Mouse (Mus musculus): ENCODE measurements around the gene Cflar. TPM values are rescaled to one million over a fixed set of nuclear protein-coding genes. Genes with fewer than 3 reads are reported as not detected.
"Not testable (repeated sequence)": the region's sequence is repeated elsewhere in the genome, so short reads cannot be mapped to it uniquely, and the experiment has no call there.

Cflar gene
- polyA plus RNA-seq, 1 experiment = 102 TPM

DNA sequence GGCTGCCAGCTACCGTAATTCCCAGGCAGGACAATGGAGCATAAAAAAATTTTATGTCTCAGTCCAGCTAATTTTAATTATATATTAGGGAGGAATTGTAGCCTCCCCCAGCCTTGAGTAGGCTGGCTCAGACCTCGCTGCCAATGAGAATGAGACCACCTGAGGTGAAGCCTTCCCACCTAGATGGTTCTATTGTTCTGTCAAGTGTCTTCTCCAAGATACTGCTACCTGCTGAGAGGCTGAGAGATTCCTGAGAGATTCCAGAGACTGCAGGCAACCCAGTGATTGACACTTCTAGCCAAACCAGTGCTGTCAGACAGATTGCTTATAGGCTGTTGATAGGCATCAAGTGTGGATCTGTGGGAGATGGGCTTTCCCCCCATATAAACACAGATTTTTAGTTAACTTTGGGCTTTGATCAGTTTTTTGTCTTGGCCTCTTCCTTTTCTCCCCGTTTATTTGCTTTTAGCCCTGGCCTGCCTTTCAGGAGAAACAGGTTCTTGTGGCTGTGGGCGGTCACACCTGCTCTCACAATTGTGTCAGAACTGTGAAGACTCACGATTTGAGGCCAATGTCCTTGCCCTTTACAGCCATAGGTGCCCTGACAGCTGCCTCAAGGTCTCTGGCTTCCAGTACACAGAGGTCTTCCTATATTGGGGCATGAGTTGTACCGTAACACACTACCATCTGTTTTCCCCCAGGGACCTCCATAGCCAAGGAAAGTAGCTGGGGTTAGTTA is 21.1 kb upstream of the Cflar start:
- Histone ChIP-seq H3K4me3 (ENCODE audit: insufficient read depth, low read length) (no peak overlapping the region), H3K27ac (ENCODE audit: insufficient read depth, low read depth, low read length) (no peak overlapping the region), H3K4me1 (ENCODE audit: control insufficient read depth, insufficient read depth, low read length) (peaks cover 5% of the 10 kb centered on the region)
- TF ChIP-seq CTCF (IDR thresholded peaks at IDR 0.05; ENCODE audit: low read depth, low read length) = no peak
- TF ChIP-seq POLR2A (IDR thresholded peaks at IDR 0.05; ENCODE audit: borderline replicate concordance, low read depth, low read length) = no peak

DNA sequence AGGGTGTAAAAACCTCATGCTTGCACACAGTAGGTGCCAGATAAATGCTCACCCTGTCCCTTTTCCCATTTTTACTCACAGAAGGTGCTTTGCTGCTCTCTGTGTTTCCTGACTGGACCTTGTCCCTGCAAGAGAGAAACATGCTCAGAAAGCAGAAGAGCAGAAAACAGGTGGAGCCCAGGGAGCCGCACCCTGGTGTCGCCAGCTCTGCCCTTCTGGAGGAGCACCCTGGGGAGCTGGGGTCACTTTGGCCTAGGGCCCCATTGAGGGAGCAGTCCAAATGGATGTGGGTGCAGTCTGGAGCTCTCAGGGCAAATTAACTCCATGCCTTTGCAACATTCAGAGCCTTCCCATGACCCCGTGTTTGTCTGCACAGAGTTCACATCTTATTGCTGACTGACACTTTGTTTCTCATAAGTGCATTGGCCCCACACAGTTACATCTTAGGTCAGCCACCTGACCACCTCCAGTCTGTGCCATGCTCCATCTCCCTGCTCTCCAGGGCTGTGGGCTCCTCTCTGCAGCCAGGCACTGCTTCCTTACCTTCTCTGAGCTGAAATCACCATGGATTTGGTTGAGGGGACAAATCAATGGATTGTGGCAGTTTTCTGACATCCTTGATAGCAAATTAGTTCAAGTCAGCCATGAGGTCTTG is 20.3 kb upstream of the Cflar start:
- H3K27ac ChIP-seq (ENCODE audit: insufficient read depth, low read depth, low read length); H3K4me1 ChIP-seq (ENCODE audit: control insufficient read depth, insufficient read depth, low read length); H3K4me3 ChIP-seq (ENCODE audit: insufficient read depth, low read length): not testable (repeated sequence)

DNA sequence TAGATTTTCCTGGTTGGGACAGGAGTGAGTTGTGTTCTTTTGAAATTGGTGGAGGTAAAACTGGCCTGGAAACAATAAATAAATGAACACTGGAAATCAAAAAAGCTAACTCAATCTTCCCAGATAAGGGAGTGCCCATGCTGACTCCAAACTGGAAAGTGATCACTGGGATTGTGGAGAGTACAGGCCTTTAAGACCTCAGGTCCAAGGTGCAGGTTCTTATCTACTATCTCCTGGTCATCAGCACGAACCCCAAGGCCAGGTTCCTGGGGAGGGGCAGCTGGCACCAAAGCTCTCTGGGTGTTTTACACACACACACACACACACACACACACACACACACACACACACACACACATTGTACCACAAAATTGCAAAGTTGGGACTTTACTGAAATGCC is 19.6 kb upstream of the Cflar start:
- H3K27ac ChIP-seq (ENCODE audit: insufficient read depth, low read depth, low read length); H3K4me3 ChIP-seq (ENCODE audit: insufficient read depth, low read length): not testable (repeated sequence)

DNA sequence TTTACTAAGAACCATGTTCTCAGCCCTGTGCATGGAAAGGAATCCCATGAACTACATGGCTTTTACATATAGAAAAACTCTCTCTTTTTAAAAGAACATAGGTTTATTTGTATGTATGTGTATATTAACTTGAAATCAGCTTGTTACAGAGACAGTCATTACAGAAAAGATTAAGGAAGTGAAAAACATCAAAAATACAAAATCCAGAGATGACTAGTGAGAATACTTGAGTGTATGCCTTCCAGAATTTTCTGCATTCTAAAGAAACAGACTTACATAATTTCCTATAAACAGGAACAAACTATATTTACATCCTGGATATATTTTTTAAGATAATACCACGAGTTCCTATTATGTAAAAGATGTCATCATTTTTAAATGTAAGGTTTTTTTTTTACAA is 17.6 kb upstream of the Cflar start:
- TF ChIP-seq POLR2A (IDR thresholded peaks at IDR 0.05; ENCODE audit: borderline replicate concordance, low read depth, low read length) = no peak
- no peak for TF ChIP-seq CTCF (IDR thresholded peaks at IDR 0.05; ENCODE audit: low read depth, low read length)
- no peak overlapping the region; the same call in 1 of the 2 replicates for H3K27ac ChIP-seq (ENCODE audit: insufficient read depth, low read depth, low read length)
- peaks cover 9% of the 10 kb centered on the region for H3K4me1 ChIP-seq (ENCODE audit: control insufficient read depth, insufficient read depth, low read length)
- H3K4me3 ChIP-seq (ENCODE audit: insufficient read depth, low read length) = no peak overlapping the region

More for the DNA sequence above, 19.6 kb upstream of the Cflar start:
- H3K4me1 ChIP-seq (ENCODE audit: control insufficient read depth, insufficient read depth, low read length) = not testable (repeated sequence)

DNA sequence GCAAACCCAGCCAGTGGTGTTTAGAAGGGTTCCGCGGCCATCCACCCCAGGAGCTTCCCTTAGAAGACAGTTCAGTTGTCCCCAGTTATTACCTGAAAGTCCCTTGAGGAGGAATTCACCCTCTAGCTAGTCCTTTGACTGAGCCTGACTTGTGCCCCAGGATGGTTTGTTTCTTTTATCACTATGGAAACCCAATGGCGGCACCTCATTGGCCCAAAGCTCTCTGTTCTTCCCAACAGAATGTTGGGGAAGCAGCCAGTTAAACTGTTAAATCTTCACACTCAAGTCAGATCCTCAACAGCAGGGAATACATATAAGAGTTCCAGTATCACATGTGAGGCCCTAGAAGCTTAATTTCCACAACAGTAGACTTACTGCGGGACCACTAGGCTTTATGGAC is 15.5 kb upstream of the Cflar start, which contains the start of gene Als2cr12:
Gene Als2cr12, minus strand, starts transcription at position 180 of the 400 bp plus-strand sequence.
- H3K4me3 ChIP-seq (ENCODE audit: insufficient read depth, low read length) = not testable (repeated sequence)
- Histone ChIP-seq H3K4me1 (ENCODE audit: control insufficient read depth, insufficient read depth, low read length) (peaks cover 12% of the 10 kb centered on the region), H3K27ac (ENCODE audit: insufficient read depth, low read depth, low read length) (peak within 1 kb of the TSS; percentile 17; the same call in 1 of the 2 replicates)

DNA sequence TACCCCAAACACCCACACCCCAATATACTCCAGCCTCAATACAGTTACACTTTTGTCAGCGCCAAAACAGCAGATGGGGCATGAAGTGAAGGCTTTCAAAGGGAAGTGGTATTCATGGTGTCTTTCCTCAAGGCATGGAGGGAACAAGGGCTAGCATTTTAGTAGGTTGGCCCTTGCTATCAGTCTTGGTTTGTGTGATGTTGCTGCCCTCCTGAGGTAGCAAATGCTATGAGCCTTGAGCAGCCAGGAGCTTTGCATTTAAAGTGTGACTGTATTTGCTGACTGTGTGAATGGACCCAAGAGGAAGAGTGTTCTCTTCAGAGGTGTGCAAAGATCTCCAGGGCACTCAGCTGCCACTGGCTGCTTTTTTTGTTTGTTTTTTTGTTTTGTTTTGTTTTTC is 13.7 kb upstream of the Cflar start:
- peaks cover 12% of the 10 kb centered on the region for H3K4me1 ChIP-seq (ENCODE audit: control insufficient read depth, insufficient read depth, low read length)
- not testable (repeated sequence) for H3K27ac ChIP-seq (ENCODE audit: insufficient read depth, low read depth, low read length); H3K4me3 ChIP-seq (ENCODE audit: insufficient read depth, low read length)

DNA sequence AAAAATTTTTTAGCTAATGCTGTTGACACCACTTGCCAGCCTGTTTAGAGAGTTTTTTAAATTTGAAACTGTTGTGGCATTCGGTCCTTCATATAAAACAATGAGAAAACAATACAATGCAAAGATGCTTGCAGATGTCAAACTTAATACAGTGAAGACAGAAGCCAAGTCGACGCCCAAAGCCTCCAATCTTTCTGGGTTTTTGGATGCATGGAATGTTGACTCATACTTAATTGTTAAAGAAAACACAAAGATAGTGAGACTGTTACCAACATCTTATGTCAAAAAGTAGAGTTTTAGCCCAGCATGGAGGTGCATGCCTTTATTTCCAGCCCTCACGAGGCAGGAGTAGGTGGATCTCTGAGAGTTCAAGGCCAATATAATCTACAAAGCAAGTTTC is 12.5 kb upstream of the Cflar start:
- Histone ChIP-seq H3K27ac (ENCODE audit: insufficient read depth, low read depth, low read length) (no peak overlapping the region), H3K4me1 (ENCODE audit: control insufficient read depth, insufficient read depth, low read length) (peaks cover 8% of the 10 kb centered on the region), H3K4me3 (ENCODE audit: insufficient read depth, low read length) (no peak overlapping the region)
- TF ChIP-seq CTCF (IDR thresholded peaks at IDR 0.05; ENCODE audit: low read depth, low read length) = no peak
- TF ChIP-seq POLR2A (IDR thresholded peaks at IDR 0.05; ENCODE audit: borderline replicate concordance, low read depth, low read length) = no peak

DNA sequence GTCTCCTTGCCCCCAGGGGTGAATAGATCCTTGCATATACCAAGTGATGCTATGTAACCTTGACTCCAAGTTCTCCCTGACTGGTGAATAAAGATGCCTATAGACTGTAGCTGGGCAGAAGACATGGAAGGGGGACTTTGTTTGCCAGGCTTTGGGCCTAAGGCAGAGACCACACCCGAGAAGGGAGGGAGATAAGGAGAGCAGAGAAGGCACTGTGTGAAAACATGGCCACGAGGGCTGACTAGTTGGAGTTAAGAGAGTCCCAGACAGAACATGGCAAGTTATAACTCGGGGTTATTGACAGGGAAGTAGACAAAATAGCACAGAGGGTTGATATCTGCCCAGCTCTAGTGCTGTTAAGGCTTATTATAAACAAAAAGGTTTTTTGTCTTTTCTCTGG is 11.3 kb upstream of the Cflar start:
- Histone ChIP-seq H3K4me1 (ENCODE audit: control insufficient read depth, insufficient read depth, low read length) (peaks cover 8% of the 10 kb centered on the region), H3K27ac (ENCODE audit: insufficient read depth, low read depth, low read length) (no peak overlapping the region), H3K4me3 (ENCODE audit: insufficient read depth, low read length) (no peak overlapping the region)
- no peak for TF ChIP-seq POLR2A (IDR thresholded peaks at IDR 0.05; ENCODE audit: borderline replicate concordance, low read depth, low read length)
- TF ChIP-seq CTCF (IDR thresholded peaks at IDR 0.05; ENCODE audit: low read depth, low read length) = no peak

DNA sequence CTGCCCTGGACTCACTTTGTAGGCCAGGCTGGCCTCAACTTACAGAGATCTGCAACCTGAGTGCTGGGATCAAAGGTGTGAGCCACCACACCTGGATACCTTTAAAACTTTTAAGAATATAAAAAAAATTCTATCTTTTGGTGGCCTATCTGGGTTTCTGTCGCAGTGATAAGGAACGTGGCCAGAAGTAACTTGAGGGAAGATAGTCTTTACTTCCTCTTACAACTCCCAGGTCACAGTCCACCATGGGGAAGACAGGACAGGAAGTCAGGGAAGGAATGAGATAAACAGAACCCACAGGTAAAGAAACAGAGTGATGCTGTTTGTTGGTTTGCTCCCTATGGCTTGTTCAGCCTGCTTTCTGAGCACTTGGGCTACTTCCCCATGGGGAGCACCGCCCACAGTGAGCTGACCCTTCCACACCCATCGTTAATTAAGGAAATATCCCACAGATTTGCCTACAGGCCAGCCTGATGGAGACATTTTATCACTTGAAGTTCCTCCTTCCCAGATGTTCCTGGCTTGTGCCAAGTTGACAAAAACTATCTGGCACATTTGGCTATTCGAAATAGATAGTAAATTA is 10.6 kb upstream of the Cflar start:
- not testable (repeated sequence) for H3K27ac ChIP-seq (ENCODE audit: insufficient read depth, low read depth, low read length); H3K4me3 ChIP-seq (ENCODE audit: insufficient read depth, low read length); H3K4me1 ChIP-seq (ENCODE audit: control insufficient read depth, insufficient read depth, low read length)

DNA sequence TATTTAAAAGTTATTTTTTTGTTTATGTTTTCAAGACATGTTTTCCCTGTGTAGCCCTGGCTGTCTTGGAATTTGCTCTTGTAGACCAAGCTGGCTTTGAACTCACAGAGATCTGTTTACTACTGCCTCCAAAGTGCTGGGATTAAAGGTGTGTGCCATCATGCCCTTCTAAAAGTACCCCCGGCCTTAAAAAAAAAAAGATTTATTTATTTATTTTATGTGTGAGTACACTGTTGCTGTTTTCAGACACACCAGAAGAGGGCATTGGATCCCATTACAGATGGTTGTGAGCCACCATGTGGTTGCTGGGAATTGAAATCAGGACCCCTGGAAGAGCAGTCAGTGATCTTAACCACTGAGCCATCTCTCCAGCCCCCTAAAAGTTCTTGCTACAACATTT is 1.3 kb upstream of the Cflar start:
- not testable (repeated sequence) for H3K27ac ChIP-seq (ENCODE audit: insufficient read depth, low read depth, low read length); H3K4me3 ChIP-seq (ENCODE audit: insufficient read depth, low read length); H3K4me1 ChIP-seq (ENCODE audit: control insufficient read depth, insufficient read depth, low read length)

Measured in bone marrow macrophage, adult 2 months (primary cell).